Mouse (Mus musculus): ENCODE measurements around the gene Palm. TPM values are rescaled to one million over a fixed set of nuclear protein-coding genes. Genes with fewer than 3 reads are reported as not detected.
A peak's percentile ranks its signal among the peaks of the same experiment; 100 is the strongest.

Gene Palm
- polyA plus RNA-seq, 1 experiment from 2014 or later = 349 TPM

- 80% methylated on average over 6 of the region's 6 CpGs for WGBS
- Histone ChIP-seq H3K27me3 (replicated peaks; ENCODE audit: control insufficient read depth, insufficient read depth, low read length) (no peaks in the 10 kb centered on the region), H3K4me3 (replicated peaks; ENCODE audit: low read length) (no peak overlapping the region), H3K9ac (replicated peaks; ENCODE audit: low read depth, low read length) (no peak overlapping the region), H3K4me1 (replicated peaks; ENCODE audit: control insufficient read depth, insufficient read depth, low read length) (0 out of 2 replicates have a peak, but pooled peaks cover 3% of the 10 kb centered on the region), H3K4me2 (ENCODE audit: low read length) (no peak overlapping the region), H3K27ac (ENCODE audit: low read length) (no peak overlapping the region), H3K9me3 (ENCODE audit: control insufficient read depth, low read length) (no peaks in the 10 kb centered on the region), H3K36me3 (ENCODE audit: control insufficient read depth, insufficient read depth) (peaks cover 9% of the 10 kb centered on the region)
- no peak for ATAC-seq
Measured at GRCm38 (mm10) chr10:79824413-79824812, 31.0 kb downstream of the Palm start.

- Histone ChIP-seq H3K9me3 (ENCODE audit: control insufficient read depth, low read length) (no peaks in the 10 kb centered on the region), H3K27ac (ENCODE audit: low read length) (no peak overlapping the region), H3K36me3 (ENCODE audit: control insufficient read depth, insufficient read depth) (no peaks in the 10 kb centered on the region), H3K27me3 (replicated peaks; ENCODE audit: control insufficient read depth, insufficient read depth, low read length) (no peaks in the 10 kb centered on the region), H3K4me2 (ENCODE audit: low read length) (no peak overlapping the region), H3K4me1 (replicated peaks; ENCODE audit: control insufficient read depth, insufficient read depth, low read length) (no peaks in the 10 kb centered on the region), H3K4me3 (replicated peaks; ENCODE audit: low read length) (no peak overlapping the region), H3K9ac (replicated peaks; ENCODE audit: low read depth, low read length) (no peak overlapping the region)
- no peak for ATAC-seq
- WGBS = 85% methylated on average over 3 of the region's 3 CpGs
Measured at GRCm38 (mm10) chr10:79831583-79831982, 38.2 kb downstream of the Palm start.

GRCm38 (mm10) chr10:79832026-79832785 is 38.8 kb downstream of the Palm start:
- H3K9ac ChIP-seq (replicated peaks; ENCODE audit: low read depth, low read length) = no peak overlapping the region
- ATAC-seq = no peak

GRCm38 (mm10) chr10:79832786-79833181 is 39.4 kb downstream of the Palm start:
- ATAC-seq = no peak
- no peak overlapping the region for H3K27ac ChIP-seq (ENCODE audit: low read length)
- no peaks in the 10 kb centered on the region for H3K36me3 ChIP-seq (ENCODE audit: control insufficient read depth, insufficient read depth)
- H3K27me3 ChIP-seq (replicated peaks; ENCODE audit: control insufficient read depth, insufficient read depth, low read length) = no peaks in the 10 kb centered on the region
- 78% methylated on average over 9 of the region's 9 CpGs for WGBS
- H3K4me1 ChIP-seq (replicated peaks; ENCODE audit: control insufficient read depth, insufficient read depth, low read length) = no peaks in the 10 kb centered on the region
- H3K9ac ChIP-seq (replicated peaks; ENCODE audit: low read depth, low read length) = no peak overlapping the region
- H3K4me3 ChIP-seq (replicated peaks; ENCODE audit: low read length) = no peak overlapping the region
- H3K9me3 ChIP-seq (ENCODE audit: control insufficient read depth, low read length) = no peaks in the 10 kb centered on the region
- H3K4me2 ChIP-seq (ENCODE audit: low read length) = no peak overlapping the region

More at GRCm38 (mm10) chr10:79832026-79832785, 38.8 kb downstream of the Palm start:
- no peak overlapping the region for H3K4me2 ChIP-seq (ENCODE audit: low read length)
- no peaks in the 10 kb centered on the region for H3K36me3 ChIP-seq (ENCODE audit: control insufficient read depth, insufficient read depth)
- H3K9me3 ChIP-seq (ENCODE audit: control insufficient read depth, low read length) = no peaks in the 10 kb centered on the region
- H3K4me1 ChIP-seq (replicated peaks; ENCODE audit: control insufficient read depth, insufficient read depth, low read length) = no peaks in the 10 kb centered on the region
- no peak overlapping the region for H3K27ac ChIP-seq (ENCODE audit: low read length)
- 57% methylated on average over 7 of the region's 7 CpGs for WGBS
- no peaks in the 10 kb centered on the region for H3K27me3 ChIP-seq (replicated peaks; ENCODE audit: control insufficient read depth, insufficient read depth, low read length)
- no peak overlapping the region for H3K4me3 ChIP-seq (replicated peaks; ENCODE audit: low read length)

DNA sequence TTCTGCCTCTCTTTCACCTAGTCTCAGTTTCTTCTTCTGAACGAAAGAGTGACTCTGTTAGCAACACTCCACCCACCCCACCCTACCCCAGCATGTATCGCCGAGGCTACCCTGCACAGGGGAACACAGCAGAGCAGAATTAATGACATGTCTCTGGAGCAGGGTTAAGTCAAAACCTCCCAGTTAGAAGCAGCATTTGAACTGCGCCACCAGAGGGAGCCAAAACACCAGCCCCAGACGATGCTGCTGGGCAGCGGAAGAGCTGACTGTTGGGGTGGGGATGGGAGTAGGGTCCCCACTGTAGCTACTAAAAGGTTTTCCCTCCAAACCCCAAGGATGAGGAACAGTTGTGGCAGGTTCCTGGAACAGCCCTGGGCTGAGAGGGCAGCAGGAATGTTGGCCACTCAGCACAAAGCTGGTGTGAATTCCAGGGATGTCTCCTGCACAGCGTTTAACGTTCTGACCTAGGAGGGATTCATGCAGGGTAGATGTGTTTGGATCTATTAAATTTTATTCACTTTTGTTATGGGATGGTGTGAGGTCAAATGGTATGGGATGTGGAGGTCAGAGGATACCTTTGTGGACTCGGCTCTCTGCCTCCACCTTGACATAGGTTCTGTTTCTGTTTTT is 41.5 kb downstream of the Palm start:
- Histone ChIP-seq H3K9ac (replicated peaks; ENCODE audit: low read depth, low read length) (no peak overlapping the region; the same call in 1 of the 2 replicates), H3K4me1 (replicated peaks; ENCODE audit: control insufficient read depth, insufficient read depth, low read length) (no peaks in the 10 kb centered on the region), H3K9me3 (ENCODE audit: control insufficient read depth, low read length) (no peaks in the 10 kb centered on the region), H3K27ac (ENCODE audit: low read length) (no peak overlapping the region), H3K27me3 (replicated peaks; ENCODE audit: control insufficient read depth, insufficient read depth, low read length) (no peaks in the 10 kb centered on the region), H3K4me3 (replicated peaks; ENCODE audit: low read length) (no peak overlapping the region), H3K36me3 (ENCODE audit: control insufficient read depth, insufficient read depth) (no peaks in the 10 kb centered on the region), H3K4me2 (ENCODE audit: low read length) (no peak overlapping the region)
- ATAC-seq = peak; percentile 76
- WGBS = 21% methylated on average over 9 of the region's 9 CpGs

GRCm38 (mm10) chr10:79836918-79837317 is 43.5 kb downstream of the Palm start:
- WGBS = 97% methylated on average over 3 of the region's 3 CpGs
- H3K27ac ChIP-seq (ENCODE audit: low read length) = no peak overlapping the region
- H3K9me3 ChIP-seq (ENCODE audit: control insufficient read depth, low read length) = no peaks in the 10 kb centered on the region
- H3K4me2 ChIP-seq (ENCODE audit: low read length) = no peak overlapping the region
- H3K36me3 ChIP-seq (ENCODE audit: control insufficient read depth, insufficient read depth) = no peaks in the 10 kb centered on the region
- no peak overlapping the region for H3K9ac ChIP-seq (replicated peaks; ENCODE audit: low read depth, low read length)
- no peaks in the 10 kb centered on the region for H3K27me3 ChIP-seq (replicated peaks; ENCODE audit: control insufficient read depth, insufficient read depth, low read length)
- ATAC-seq = no peak
- H3K4me3 ChIP-seq (replicated peaks; ENCODE audit: low read length) = no peak overlapping the region
- H3K4me1 ChIP-seq (replicated peaks; ENCODE audit: control insufficient read depth, insufficient read depth, low read length) = peaks cover 7% of the 10 kb centered on the region; the same call in 1 of the 2 replicates

- no peaks in the 10 kb centered on the region for H3K27me3 ChIP-seq (replicated peaks; ENCODE audit: control insufficient read depth, insufficient read depth, low read length)
- ATAC-seq = no peak
- no peak overlapping the region for H3K9ac ChIP-seq (replicated peaks; ENCODE audit: low read depth, low read length)
- no peaks in the 10 kb centered on the region for H3K9me3 ChIP-seq (ENCODE audit: control insufficient read depth, low read length)
- no peak overlapping the region for H3K4me3 ChIP-seq (replicated peaks; ENCODE audit: low read length)
- 77% methylated on average over 2 of the region's 2 CpGs for WGBS
- H3K4me1 ChIP-seq (replicated peaks; ENCODE audit: control insufficient read depth, insufficient read depth, low read length) = peaks cover 8% of the 10 kb centered on the region; the same call in 1 of the 2 replicates
- no peak overlapping the region for H3K27ac ChIP-seq (ENCODE audit: low read length)
- no peaks in the 10 kb centered on the region for H3K36me3 ChIP-seq (ENCODE audit: control insufficient read depth, insufficient read depth)
- H3K4me2 ChIP-seq (ENCODE audit: low read length) = no peak overlapping the region
Measured at GRCm38 (mm10) chr10:79838151-79838550, 44.8 kb downstream of the Palm start.

- no peak for ATAC-seq
- Histone ChIP-seq H3K9ac (replicated peaks; ENCODE audit: low read depth, low read length) (no peak overlapping the region), H3K27ac (ENCODE audit: low read length) (0 out of 2 replicates have a peak overlapping the region, but pooled peaks have one; percentile 4), H3K4me1 (replicated peaks; ENCODE audit: control insufficient read depth, insufficient read depth, low read length) (peaks cover 11% of the 10 kb centered on the region; the same call in 1 of the 2 replicates), H3K36me3 (ENCODE audit: control insufficient read depth, insufficient read depth) (no peaks in the 10 kb centered on the region), H3K9me3 (ENCODE audit: control insufficient read depth, low read length) (no peaks in the 10 kb centered on the region), H3K27me3 (replicated peaks; ENCODE audit: control insufficient read depth, insufficient read depth, low read length) (no peaks in the 10 kb centered on the region), H3K4me2 (ENCODE audit: low read length) (no peak overlapping the region), H3K4me3 (replicated peaks; ENCODE audit: low read length) (no peak overlapping the region)
- 84% methylated on average over 3 of the region's 3 CpGs for WGBS
Measured at GRCm38 (mm10) chr10:79840091-79840490, 46.7 kb downstream of the Palm start.

GRCm38 (mm10) chr10:79840644-79841551 is 47.5 kb downstream of the Palm start:
- H3K9ac ChIP-seq (replicated peaks; ENCODE audit: low read depth, low read length) = peak overlapping the region; percentile 43

More at GRCm38 (mm10) chr10:79840644-79841551, 47.5 kb downstream of the Palm start:
- Histone ChIP-seq H3K4me2 (ENCODE audit: low read length) (peak overlapping the region; percentile 62), H3K36me3 (ENCODE audit: control insufficient read depth, insufficient read depth) (no peaks in the 10 kb centered on the region), H3K4me3 (replicated peaks; ENCODE audit: low read length) (peak overlapping the region; percentile 43), H3K27me3 (replicated peaks; ENCODE audit: control insufficient read depth, insufficient read depth, low read length) (no peaks in the 10 kb centered on the region), H3K4me1 (replicated peaks; ENCODE audit: control insufficient read depth, insufficient read depth, low read length) (peaks cover 11% of the 10 kb centered on the region; the same call in 1 of the 2 replicates), H3K9me3 (ENCODE audit: control insufficient read depth, low read length) (no peaks in the 10 kb centered on the region), H3K27ac (ENCODE audit: low read length) (peak overlapping the region; percentile 43)
- peak; percentile 88 for ATAC-seq
- 1% methylated on average over 23 of the region's 24 CpGs for WGBS
